Mouse (Mus musculus) right cerebral cortex, adult 18-20 months (tissue): ENCODE results near the gene Terb1.

Experiments used
- DNase-seq: peaks from one replicate; pipeline ENCODE4 v3.0.0; 2022; ENCODE audit warnings: mixed read lengths

Gene Terb1

GRCm38 (mm10) chr8:104410628-104411273, 99.0 kb downstream of the Terb1 start:
- DNase-seq, result peak; percentile 68

GRCm38 (mm10) chr8:104408328-104409110, 101.2 kb downstream of the Terb1 start:
- DNase-seq, result no peak

GRCm38 (mm10) chr8:104406340-104407128, 103.2 kb downstream of the Terb1 start:
- DNase-seq, result no peak

GRCm38 (mm10) chr8:104405430-104406187, 104.1 kb downstream of the Terb1 start:
- no peak for DNase-seq

GRCm38 (mm10) chr8:104403596-104403995, 106.1 kb downstream of the Terb1 start:
- DNase-seq, result no peak
